Mouse (Mus musculus) bone marrow macrophage, adult 2 months (primary cell): ENCODE measurements around the gene 4930562C15Rik.

Experiments
- CTCF ChIP-seq: IDR thresholded peaks from 2 replicates; pipeline ENCODE4 v1.5.1; 2012; ENCODE audit warnings: low read depth, mild to moderate bottlenecking, low read length, moderate library complexity
- POLR2A ChIP-seq: IDR thresholded peaks from 2 replicates; pipeline ENCODE4 v1.6.1; 2012; ENCODE audit warnings: mild to moderate bottlenecking, low read depth, low read length, borderline replicate concordance

- TF ChIP-seq CTCF (no peak), POLR2A (no peak)
These were observed 77.9 kb downstream of the 4930562C15Rik start for GRCm38 (mm10) chr16:4912907-4913782.
